Mouse (Mus musculus) common myeloid progenitor, adult 5-6 weeks (primary cell): ENCODE data around the gene Hoxd3. TPM values are rescaled to one million over a fixed set of nuclear protein-coding genes. Genes with fewer than 3 reads are reported as not detected.

Experiments used
- ATAC-seq: replicated peaks from 2 replicates; pipeline ENCODE4 v1.8.0; 2016; ENCODE audit warnings: low read depth, mild to moderate bottlenecking, moderate TSS enrichment, inconsistent platforms; ENCODE audit not compliant: poor library complexity, severe bottlenecking
- total RNA-seq: library from RNA; stranded (forward); fragments of 200-1000, 187-1606 nt; gene quantifications from 2 replicates; pipeline ENCODE4 v1.2.3, GENCODE M21; 2017

Hoxd3 gene
- total RNA-seq, 1 experiment from 2014 or later = not detected

GRCm38 (mm10) chr2:74761941-74762340 lies 50.2 kb downstream of the Hoxd3 start:
- no peak for ATAC-seq

- ATAC-seq = peak; percentile 50; the same call in 1 of the 2 replicates
These were observed 51.0 kb downstream of the Hoxd3 start, which contains the start of gene Hoxd1 for GRCm38 (mm10) chr2:74762522-74763244. Gene Hoxd1 (plus strand): TSS chr2:74762980.

GRCm38 (mm10) chr2:74763245-74763735 lies 51.6 kb downstream of the Hoxd3 start:
- ATAC-seq = no peak

- no peak for ATAC-seq
These were observed 52.2 kb downstream of the Hoxd3 start for GRCm38 (mm10) chr2:74763976-74764375.

DNA sequence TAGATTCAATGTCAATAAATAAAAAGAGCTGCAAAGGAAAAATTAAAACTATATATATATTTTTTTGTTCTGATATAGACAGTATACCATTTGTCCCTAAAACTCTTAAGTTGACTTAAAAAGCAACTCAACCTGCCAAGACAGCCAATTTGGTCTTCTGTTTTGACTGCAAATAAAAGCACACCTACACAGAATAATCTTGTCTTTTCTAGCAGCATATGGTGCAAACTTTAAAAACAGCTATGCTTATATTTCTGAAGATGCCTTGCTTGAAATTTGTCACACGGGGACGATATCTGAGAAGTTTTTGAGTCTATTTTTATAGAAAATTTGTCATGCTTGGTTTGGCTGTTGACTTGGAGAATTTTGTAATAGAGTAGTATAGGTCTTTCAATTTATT lies 62.6 kb downstream of the Hoxd3 start:
- no peak for ATAC-seq

DNA sequence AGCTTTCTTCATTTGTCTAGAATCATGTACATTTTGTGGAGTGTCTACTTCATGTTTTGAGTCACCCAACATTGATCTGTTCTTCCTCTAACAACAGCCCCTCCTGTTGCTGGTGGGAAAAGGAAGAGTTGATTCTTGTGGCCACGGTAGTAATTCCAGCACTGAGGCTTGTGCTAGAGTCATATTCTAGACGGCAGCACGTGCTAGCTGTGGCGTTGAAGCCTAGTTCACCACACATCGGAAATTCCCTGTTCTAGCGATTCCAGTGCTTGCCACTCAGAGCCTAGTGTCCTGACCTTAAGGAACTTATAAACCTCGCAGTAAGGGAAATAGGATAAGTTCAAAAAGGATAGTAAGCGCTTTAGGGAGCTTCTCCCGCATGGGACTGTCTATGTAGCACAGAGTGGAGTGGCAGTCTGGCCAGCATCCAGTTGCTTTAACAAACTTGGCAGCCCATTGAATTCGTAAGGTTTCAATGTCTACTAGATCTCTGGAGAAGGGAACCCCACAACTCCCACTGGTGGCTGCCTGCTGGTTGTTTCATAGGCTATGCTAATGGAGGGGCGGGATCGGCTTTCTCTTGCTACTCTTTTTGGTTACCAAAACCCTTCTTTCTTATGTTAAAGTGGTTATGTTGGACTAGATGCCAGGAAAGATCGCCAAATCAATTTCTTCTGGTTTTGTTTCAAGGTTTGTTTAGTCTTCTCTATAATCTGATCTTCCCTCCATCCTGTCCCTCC lies 66.0 kb downstream of the Hoxd3 start:
- no peak for ATAC-seq

- no peak for ATAC-seq
These were observed 69.7 kb downstream of the Hoxd3 start for GRCm38 (mm10) chr2:74781386-74781785.

- ATAC-seq = no peak
These were observed 83.8 kb downstream of the Hoxd3 start for GRCm38 (mm10) chr2:74795531-74795930.

Other genes starting within 250 kb of the Hoxd3 start
- 44.5 and 49.9 TPM in 2 replicates for gene Lnpk, start 132.5 kb upstream of the Hoxd3 start, total RNA-seq
- gene Evx2, start 52.4 kb upstream of the Hoxd3 start, total RNA-seq = not detected in 2 replicates
- not detected in 2 replicates for gene Hoxd13, start 43.6 kb upstream of the Hoxd3 start, total RNA-seq
- gene Hoxd12, start 36.9 kb upstream of the Hoxd3 start, total RNA-seq = not detected in 2 replicates
- gene Hoxd11, start 32.4 kb upstream of the Hoxd3 start, total RNA-seq = not detected in 2 replicates
- gene Hoxd10, start 20.0 kb upstream of the Hoxd3 start, total RNA-seq = not detected in 2 replicates
- gene Hoxd9, start 14.2 kb upstream of the Hoxd3 start, total RNA-seq = not detected in 2 replicates
- gene Hoxd8, start 7.3 kb upstream of the Hoxd3 start, total RNA-seq = not detected in 2 replicates
- gene Hoxd4, start within 50 bp of the Hoxd3 start, total RNA-seq = not detected in 2 replicates
- not detected in 2 replicates for gene Gm28230, start 14.8 kb downstream of the Hoxd3 start, total RNA-seq
- gene Hoxd1, start 51.1 kb downstream of the Hoxd3 start, total RNA-seq = not detected in 2 replicates
- gene Mtx2, start 113.9 kb downstream of the Hoxd3 start, total RNA-seq = 27.6 and 28.7 TPM in 2 replicates